34 mouse cellular contexts compared by ENCODE assay signal in the genomic region with DNA sequence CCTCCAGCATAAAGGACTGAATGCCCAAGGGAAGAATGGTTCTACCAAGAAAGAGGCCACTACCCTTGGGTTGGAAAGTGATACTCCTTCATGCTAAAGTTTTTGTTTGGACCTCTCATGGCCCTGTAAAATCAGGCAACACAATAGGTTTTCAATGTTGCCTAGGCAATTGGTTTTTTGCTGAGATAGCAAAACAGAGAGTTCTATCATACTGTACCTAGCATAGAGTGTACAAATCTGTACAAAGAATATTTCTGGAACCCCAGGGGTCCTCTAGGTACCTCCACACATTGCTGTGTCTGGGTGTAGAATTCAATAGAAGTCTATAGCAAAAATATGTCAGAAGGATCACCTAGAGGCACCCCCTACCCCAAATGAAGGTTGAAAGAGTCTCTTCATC.
"Had no signal": no experiment of that assay in that cellular context is flagged by ENCODE, and none has a peak within 500 bp of the region (broad histone marks: within the 10 kb centered on the region; RNA-seq: fewer than 3 reads in every experiment).

No protein-coding gene starts in this region.

- H3K27ac ChIP-seq: heart, embryonic 10.5 days; heart, embryonic 13.5 days; heart, embryonic 15.5 days; hindbrain, embryonic 10.5 days; hindbrain, embryonic 12.5 days; hindbrain, embryonic 13.5 days; hindbrain, embryonic 14.5 days; hindbrain, embryonic 15.5 days; hindbrain, postnatal 0 days; intestine, embryonic 15.5 days; kidney, embryonic 15.5 days; kidney, postnatal 0 days; layer of hippocampus, adult 2 months had no signal

- ATAC-seq: hindbrain, embryonic 16.5 days; hindbrain, postnatal 0 days; inflammation-experienced regulatory T-cells, adult 6 months; intestine, embryonic 15.5 days; intestine, embryonic 16.5 days; intestine, postnatal 0 days had no signal

- H3K27me3 ChIP-seq: hindbrain, embryonic 12.5 days; hindbrain, embryonic 13.5 days; hindbrain, embryonic 15.5 days; intestine, embryonic 15.5 days; kidney, embryonic 15.5 days had no signal

- H3K9me3 ChIP-seq: heart, embryonic 10.5 days; heart, embryonic 12.5 days; heart, embryonic 13.5 days; heart, embryonic 15.5 days; hindbrain, embryonic 10.5 days; hindbrain, embryonic 12.5 days; hindbrain, embryonic 13.5 days; hindbrain, embryonic 15.5 days; intestine, embryonic 15.5 days; kidney, embryonic 15.5 days had no signal

- H3K9ac ChIP-seq: heart, embryonic 12.5 days; heart, embryonic 13.5 days; heart, embryonic 15.5 days; hindbrain, embryonic 12.5 days; hindbrain, embryonic 13.5 days; hindbrain, embryonic 14.5 days; hindbrain, embryonic 15.5 days; intestine, embryonic 15.5 days; kidney, embryonic 15.5 days had no signal

- H3K4me3 ChIP-seq: heart, embryonic 10.5 days; heart, embryonic 12.5 days; heart, embryonic 13.5 days; heart, embryonic 15.5 days; hindbrain, embryonic 10.5 days; hindbrain, embryonic 12.5 days; hindbrain, embryonic 13.5 days; hindbrain, embryonic 15.5 days; intestine, embryonic 15.5 days; kidney, embryonic 15.5 days; layer of hippocampus, adult 2 months had no signal

- H3K36me3 ChIP-seq: heart, embryonic 10.5 days; heart, embryonic 12.5 days; heart, embryonic 13.5 days; heart, embryonic 15.5 days; hindbrain, embryonic 10.5 days; hindbrain, embryonic 12.5 days; hindbrain, embryonic 13.5 days; hindbrain, embryonic 15.5 days; intestine, embryonic 15.5 days; kidney, embryonic 15.5 days had no signal

- H3K4me2 ChIP-seq: heart, embryonic 11.5 days; heart, embryonic 12.5 days; heart, embryonic 13.5 days; heart, embryonic 15.5 days; hindbrain, embryonic 12.5 days; hindbrain, embryonic 13.5 days; hindbrain, embryonic 14.5 days; hindbrain, embryonic 15.5 days; intestine, embryonic 15.5 days; kidney, embryonic 15.5 days had no signal

- H3K4me1 ChIP-seq: hindbrain, embryonic 12.5 days; hindbrain, embryonic 15.5 days; intestine, embryonic 15.5 days had no signal

- DNase-seq: heart, postnatal 10 days; heart, postnatal 14 days; heart, postnatal 36 days; heart, postnatal 4 days; kidney, adult 11 months; kidney, adult 18-20 months; kidney, adult 2 months; kidney, adult 8-10 months; kidney, adult 9 months; kidney, postnatal 10 days; kidney, postnatal 14 days; kidney, postnatal 25 days; kidney, postnatal 36 days; kidney, postnatal 4 days; layer of hippocampus, adult 9-11 months had no signal
